Mouse (Mus musculus) 3134 (cell line): ENCODE results near the gene Dusp22.
A peak's percentile ranks its signal among the peaks of the same experiment; 100 is the strongest.

Source experiments
- DNase-seq: peaks from one replicate; pipeline ENCODE4 v3.0.0-alpha.2; 2011; ENCODE audit warnings: low spot score; ENCODE audit not compliant: insufficient read length; ENCODE audit errors: extremely low read depth

The Dusp22 gene

GRCm38 (mm10) chr13:30659613-30660505 lies at the start of gene Dusp22:
Gene Dusp22 (plus strand): TSS chr13:30659999.
- DNase-seq, result no peak

GRCm38 (mm10) chr13:30612079-30612794 lies 47.6 kb upstream of the Dusp22 start:
- DNase-seq, result no peak

- DNase-seq, result no peak
Observed at GRCm38 (mm10) chr13:30619684-30620083, 40.1 kb upstream of the Dusp22 start.

- no peak for DNase-seq
Observed at GRCm38 (mm10) chr13:30628195-30629048, 31.4 kb upstream of the Dusp22 start.

- DNase-seq, result no peak
Observed at GRCm38 (mm10) chr13:30629794-30630410, 29.9 kb upstream of the Dusp22 start.

- no peak for DNase-seq
Observed at GRCm38 (mm10) chr13:30632998-30633397, 26.8 kb upstream of the Dusp22 start.

GRCm38 (mm10) chr13:30636453-30636852 lies 23.3 kb upstream of the Dusp22 start:
- no peak for DNase-seq

GRCm38 (mm10) chr13:30638378-30639115 lies 21.3 kb upstream of the Dusp22 start:
- DNase-seq, result no peak

GRCm38 (mm10) chr13:30642053-30642452 lies 17.7 kb upstream of the Dusp22 start:
- DNase-seq, result peak; percentile 47

- no peak for DNase-seq
Observed at GRCm38 (mm10) chr13:30648461-30648860, 11.3 kb upstream of the Dusp22 start.

GRCm38 (mm10) chr13:30649197-30649596 lies 10.6 kb upstream of the Dusp22 start:
- DNase-seq, result no peak

GRCm38 (mm10) chr13:30650684-30651083 lies 9.1 kb upstream of the Dusp22 start:
- no peak for DNase-seq

- DNase-seq, result no peak
Observed at GRCm38 (mm10) chr13:30653051-30653450, 6.7 kb upstream of the Dusp22 start.

GRCm38 (mm10) chr13:30654463-30654862 lies 5.3 kb upstream of the Dusp22 start:
- no peak for DNase-seq

GRCm38 (mm10) chr13:30656909-30657308 lies 2.9 kb upstream of the Dusp22 start:
- DNase-seq, result no peak

GRCm38 (mm10) chr13:30657779-30658178 lies 2.0 kb upstream of the Dusp22 start:
- no peak for DNase-seq

GRCm38 (mm10) chr13:30658201-30658996 lies 1.4 kb upstream of the Dusp22 start:
- DNase-seq, result no peak

- DNase-seq, result no peak
Observed at GRCm38 (mm10) chr13:30665261-30665660, 5.5 kb downstream of the Dusp22 start.

GRCm38 (mm10) chr13:30666537-30666936 lies 6.7 kb downstream of the Dusp22 start:
- DNase-seq, result no peak
